Mouse (Mus musculus): Measurements from ENCODE around the gene Lhfpl5.

The Lhfpl5 gene

DNA sequence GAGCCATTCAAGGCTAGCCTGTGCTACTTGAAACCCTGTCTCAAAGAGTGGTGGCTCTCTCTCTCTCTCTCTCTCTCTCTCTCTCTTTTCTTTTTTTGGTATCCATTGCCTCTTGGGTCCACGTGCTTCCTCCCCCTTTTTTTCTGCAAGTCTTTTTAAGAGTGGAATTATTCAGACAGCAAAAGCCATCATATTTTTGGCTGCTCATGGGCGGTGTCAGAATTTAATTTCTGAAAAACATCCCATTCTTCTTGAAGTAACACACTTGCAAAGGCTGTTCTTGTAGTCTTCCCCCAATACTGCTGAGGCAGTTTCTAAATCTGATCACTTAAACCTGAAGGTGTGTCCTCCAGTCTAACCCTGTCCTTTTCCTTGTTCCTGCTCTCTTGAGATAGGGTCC, 51.5 kb downstream of the Lhfpl5 start:
- DNase-seq (ENCODE audit: low read depth), result no peak

DNA sequence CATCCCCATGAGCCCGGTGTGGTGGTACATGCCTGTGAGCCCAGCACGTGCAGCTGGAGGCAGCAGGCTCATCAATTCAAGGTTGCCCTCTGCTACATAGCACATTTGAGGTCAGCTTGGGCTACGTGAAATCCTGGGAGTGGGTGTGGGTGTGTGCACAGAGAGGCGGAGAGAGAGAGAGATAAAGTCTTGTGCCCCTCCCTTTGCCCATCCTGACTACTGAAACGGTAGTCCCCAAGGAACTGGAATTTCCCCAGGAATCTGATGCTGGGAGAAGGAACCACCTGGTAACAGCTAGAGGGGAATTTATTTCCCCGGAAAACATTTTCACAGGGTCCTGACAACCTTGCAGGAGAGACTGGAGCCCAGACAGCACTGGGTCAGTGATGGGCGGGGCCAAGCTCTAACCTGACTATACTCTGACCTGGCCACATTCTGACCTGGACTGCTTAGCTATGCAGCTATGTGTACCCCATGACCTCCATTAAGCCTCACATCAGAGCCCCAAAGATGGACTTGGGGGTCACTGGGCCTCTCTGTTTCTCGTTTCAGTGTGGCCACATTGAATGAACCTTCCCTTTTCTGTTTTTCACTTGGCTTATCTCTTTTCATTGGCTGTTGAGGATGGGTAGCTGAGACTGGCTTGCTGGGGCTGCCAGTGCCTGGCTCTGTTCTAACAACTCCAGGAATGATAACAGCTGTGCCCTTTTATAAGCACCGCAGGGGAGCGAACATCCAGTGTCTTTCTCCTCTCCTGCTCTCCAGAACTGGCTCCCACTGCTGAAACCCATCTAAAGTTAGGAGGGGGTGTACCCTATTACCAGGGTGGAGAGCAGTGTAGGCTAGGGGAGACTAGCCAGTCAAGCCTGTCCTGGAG, 53.0 kb downstream of the Lhfpl5 start:
- DNase-seq (ENCODE audit: low read depth), result no peak

DNA sequence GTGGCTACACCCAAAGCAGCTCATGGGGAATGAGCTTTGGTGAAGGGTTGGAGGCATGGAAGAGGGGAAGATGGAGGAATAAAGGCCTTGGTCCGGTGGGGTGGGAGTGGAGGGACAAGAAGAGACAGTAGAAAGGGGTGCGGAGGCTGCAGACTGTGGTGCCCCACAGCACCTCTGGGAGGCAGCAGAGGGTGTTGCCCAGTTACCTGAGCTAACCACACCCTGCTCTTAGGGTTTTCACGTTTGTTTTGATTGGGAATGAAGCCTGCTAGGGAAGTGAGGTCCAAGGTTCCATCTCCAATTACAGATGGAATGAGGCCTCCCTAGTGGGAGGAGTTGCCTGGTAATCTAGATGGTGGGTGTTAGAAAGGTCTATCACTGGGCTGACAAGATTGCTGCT, 53.7 kb downstream of the Lhfpl5 start:
- DNase-seq (ENCODE audit: low read depth), result no peak

Data from c-Kit-positive CD71-positive TER-119-negative erythroid progenitor cells, embryonic 14.5 days (primary cell).